Mouse (Mus musculus) olfactory bulb, adult 2 months (tissue): ENCODE data around the gene Zfp39.

Experiments used
- CTCF ChIP-seq: fragments of 200-500 bp; IDR thresholded peaks from 2 replicates; pipeline ENCODE4 v1.5.1; 2012; ENCODE audit warnings: low read depth, mild to moderate bottlenecking, low read length, moderate library complexity; ENCODE audit not compliant: insufficient read depth
- POLR2A ChIP-seq: fragments of 200-500 bp; IDR thresholded peaks from 2 replicates; pipeline ENCODE4 v1.6.1; 2012; ENCODE audit warnings: mild to moderate bottlenecking, low read depth, low read length, moderate library complexity; ENCODE audit not compliant: insufficient read depth

DNA sequence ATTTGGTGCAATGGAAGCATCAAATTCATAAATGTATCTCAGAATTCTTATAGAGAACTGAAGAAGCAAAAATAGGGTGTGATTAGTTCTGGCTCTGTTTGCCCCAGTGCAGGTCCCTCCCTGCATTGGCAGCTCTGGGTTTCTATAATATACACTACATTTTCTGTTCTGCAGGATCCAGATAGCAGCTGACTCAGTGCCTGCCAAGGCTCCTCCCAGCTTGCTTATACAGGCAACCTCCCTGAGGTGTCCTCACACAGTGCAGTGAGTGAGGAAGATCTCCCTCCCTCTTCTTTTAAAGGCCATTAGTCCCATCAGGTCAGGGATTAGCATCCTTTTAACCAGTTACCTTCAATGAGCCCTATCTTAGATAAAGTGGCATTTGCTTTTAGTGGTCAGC lies 2.9 kb downstream of the Zfp39 start:
- TF ChIP-seq CTCF = no peak
- TF ChIP-seq POLR2A = no peak
